Mouse (Mus musculus): Measurements from ENCODE around the gene Ift140. TPM values are rescaled to one million over a fixed set of nuclear protein-coding genes. Genes with fewer than 3 reads are reported as not detected.
"Not testable (repeated sequence)": the region's sequence is repeated elsewhere in the genome, so short reads cannot be mapped to it uniquely, and the experiment has no call there.

Gene Ift140
- total RNA-seq, 4 experiments from 2014 or later, result 3.5 to 6.3 (median 4.5) TPM

- peak; percentile 95 for DNase-seq (ENCODE audit: low spot score)
Observed at GRCm38 (mm10) chr17:25115664-25116432, 100.0 kb downstream of the Ift140 start, which contains the start of gene Telo2. Telo2 (minus strand) TSS chr17:25115967.

- no peak for DNase-seq (ENCODE audit: low spot score)
Observed at GRCm38 (mm10) chr17:25117263-25117662, 101.4 kb downstream of the Ift140 start.

- no peak for DNase-seq (ENCODE audit: low spot score)
Observed at GRCm38 (mm10) chr17:25120406-25120805, 104.5 kb downstream of the Ift140 start, which contains the start of gene Ptx4. Ptx4 (plus strand) TSS chr17:25120760.

DNA sequence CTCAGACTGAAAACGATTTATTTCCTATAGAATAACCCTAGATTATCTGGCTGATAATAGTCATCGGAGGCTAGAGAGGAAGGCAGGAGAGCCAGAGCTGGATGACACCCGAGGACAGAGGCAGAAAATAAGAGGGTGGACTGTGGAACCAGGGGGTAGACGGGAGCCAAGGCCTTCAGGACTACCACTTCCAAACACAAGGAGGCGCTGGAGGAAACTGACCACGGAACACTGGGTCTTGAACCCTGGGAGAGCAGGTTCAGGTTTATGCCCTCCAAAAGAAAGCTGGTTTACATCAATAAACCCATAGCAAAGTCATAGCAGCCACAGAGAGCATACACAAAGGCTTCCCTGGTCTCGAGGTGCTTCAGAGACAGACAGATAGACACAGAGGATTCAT is 108.1 kb downstream of the Ift140 start:
- DNase-seq (ENCODE audit: low spot score), result no peak

GRCm38 (mm10) chr17:25125442-25126060 is 109.7 kb downstream of the Ift140 start:
- DNase-seq (ENCODE audit: low spot score), result not testable (repeated sequence)

DNA sequence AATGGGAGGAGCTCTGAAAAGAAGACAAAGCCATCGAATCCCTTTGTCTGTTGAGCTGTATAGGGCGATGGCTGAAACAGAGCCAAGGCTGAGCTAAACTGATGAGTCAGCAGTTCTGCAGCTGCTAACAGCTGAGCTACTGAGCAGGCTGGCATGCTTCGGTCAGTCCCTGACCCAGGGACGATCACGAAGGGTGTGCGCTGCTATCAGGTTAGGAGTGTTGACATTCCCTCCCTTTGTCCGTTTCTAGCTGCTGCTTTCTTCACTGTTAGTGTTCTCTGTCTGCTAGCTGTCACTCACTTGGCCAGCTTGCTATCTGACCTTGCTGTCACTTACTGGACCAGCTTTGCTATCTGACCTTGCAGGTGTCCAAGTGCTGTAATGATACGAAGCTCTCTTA is 111.2 kb downstream of the Ift140 start:
- no peak for DNase-seq (ENCODE audit: low spot score)

- DNase-seq (ENCODE audit: low spot score), result no peak
Observed at GRCm38 (mm10) chr17:25127681-25128080, 111.8 kb downstream of the Ift140 start.

GRCm38 (mm10) chr17:25130060-25130459 is 114.2 kb downstream of the Ift140 start:
- no peak for DNase-seq (ENCODE audit: low spot score)

DNA sequence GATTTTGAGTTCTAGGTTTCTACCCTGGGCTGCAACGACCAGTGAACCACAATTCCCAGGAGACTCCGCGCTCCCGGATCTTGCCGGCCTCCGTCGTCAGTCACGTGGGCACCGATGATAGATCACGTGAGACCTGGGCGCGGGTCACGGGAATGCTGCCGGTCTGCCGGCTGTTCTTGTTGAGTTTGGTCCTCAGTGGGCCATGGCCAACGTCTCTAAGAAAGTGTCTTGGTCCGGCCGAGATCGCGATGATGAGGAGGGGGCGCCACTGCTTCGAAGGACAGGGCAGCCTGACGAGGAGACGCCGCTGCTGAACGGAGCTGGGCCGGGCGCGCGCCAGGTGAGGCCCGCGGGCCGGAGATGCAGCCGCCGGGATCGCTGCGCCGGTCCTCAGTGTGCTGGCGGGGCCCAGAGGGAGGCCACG is 117.4 kb downstream of the Ift140 start, which contains the start of gene Clcn7:
Clcn7 (plus strand) TSS at position 117 of the 424 bp plus-strand sequence.
- peak; percentile 96 for DNase-seq (ENCODE audit: low spot score)

DNA sequence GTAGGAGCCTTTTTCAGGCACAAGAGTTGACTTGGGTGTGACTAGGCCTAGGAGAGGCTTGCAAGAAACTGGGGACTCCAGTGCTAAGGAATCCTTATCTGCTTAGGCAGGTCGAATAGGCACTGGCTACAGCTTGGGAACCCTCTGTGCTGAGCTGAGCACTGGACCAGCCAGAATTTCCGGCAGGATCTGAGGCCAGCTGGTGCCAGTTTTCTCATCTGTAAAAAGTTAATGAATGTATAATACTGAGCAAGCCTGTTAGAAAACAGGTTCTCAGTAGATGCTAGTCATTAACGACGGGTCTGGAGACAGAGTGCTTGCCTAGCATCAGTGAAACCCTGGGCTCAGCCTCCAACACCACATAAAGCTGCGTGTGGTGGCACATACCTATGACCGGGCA is 119.7 kb downstream of the Ift140 start:
- no peak for DNase-seq (ENCODE audit: low spot score)

DNA sequence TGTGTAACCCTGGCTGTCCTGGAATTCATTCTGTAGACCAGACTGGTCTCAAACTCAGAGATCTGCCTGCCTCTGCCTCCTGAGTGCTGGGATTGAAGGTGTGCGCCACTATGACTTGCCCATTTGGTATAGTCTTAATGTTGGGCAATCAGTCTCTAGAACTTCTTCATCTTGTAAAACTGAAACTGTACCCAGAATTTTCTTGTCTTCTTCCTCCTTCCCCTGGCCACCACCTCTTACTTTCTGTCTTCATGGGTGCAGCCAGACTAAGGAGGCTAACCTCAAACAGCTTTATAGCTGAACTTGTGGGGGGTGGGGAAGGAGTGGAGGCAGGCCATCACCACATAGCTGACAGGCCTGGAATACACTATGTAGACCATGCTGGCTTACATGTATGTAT is 122.9 kb downstream of the Ift140 start:
- no peak for DNase-seq (ENCODE audit: low spot score)

- DNase-seq (ENCODE audit: low spot score), result no peak
Observed at GRCm38 (mm10) chr17:25139960-25140359, 124.1 kb downstream of the Ift140 start.

Other genes starting within 250 kb of the Ift140 start
- under 1 TPM in 1 of 4 experiments, not detected in 3; 0.19 TPM for gene Meiob, start 211.8 kb upstream of the Ift140 start, total RNA-seq (2022)
- gene Hagh, start 175.9 kb upstream of the Ift140 start, total RNA-seq (2022), result 10 to 100 TPM; 78.0 to 97.5 (median 87.2) TPM
- gene Fahd1, start 165.7 kb upstream of the Ift140 start, total RNA-seq (2022), result 10 to 100 TPM; 85.1 to 94.4 (median 88.7) TPM
- 10 to 100 TPM in 2 of 4 experiments, 1 to 10 TPM in 2; 7.8 to 14.5 (median 11.1) TPM for gene Igfals, start 150.1 kb upstream of the Ift140 start, total RNA-seq (2022)
- 10 to 100 TPM; 17.2 to 20.1 (median 19.2) TPM for gene Nubp2, start 129.7 kb upstream of the Ift140 start, total RNA-seq (2022)
- gene Spsb3, start 129.4 kb upstream of the Ift140 start, total RNA-seq (2022), result 10 to 100 TPM; 25.8 to 29.3 (median 27.7) TPM
- gene Eme2, start 121.0 kb upstream of the Ift140 start, total RNA-seq (2022), result 10 to 100 TPM; 19.4 to 23.5 (median 21.1) TPM
- gene Mrps34, start 121.0 kb upstream of the Ift140 start, total RNA-seq (2022), result 100 to 1,000 TPM in 2 of 4 experiments, 10 to 100 TPM in 2; 88.8 to 125 (median 109) TPM
- 10 to 100 TPM; 29.0 to 31.4 (median 29.5) TPM for gene Nme3, start 119.6 kb upstream of the Ift140 start, total RNA-seq (2022)
- 10 to 100 TPM; 55.0 to 69.0 (median 62.5) TPM for gene Mapk8ip3, start 79.1 kb upstream of the Ift140 start, total RNA-seq (2022)
- 10 to 100 TPM in 2 of 4 experiments, 1 to 10 TPM in 2; 6.4 to 12.8 (median 9.6) TPM for gene Jpt2, start 55.4 kb upstream of the Ift140 start, total RNA-seq (2022)
- 10 to 100 TPM in 1 of 4 experiments, 1 to 10 TPM in 3; 9.4 to 11.3 (median 9.6) TPM for gene Cramp1l, start 297 bp upstream of the Ift140 start, total RNA-seq (2022)
- 10 to 100 TPM; 29.7 to 45.6 (median 39.3) TPM for gene Tmem204, start 67.5 kb downstream of the Ift140 start, total RNA-seq (2022)
- gene Telo2, start 99.9 kb downstream of the Ift140 start, total RNA-seq (2022), result 10 to 100 TPM; 10.8 to 15.7 (median 13.5) TPM
- 1 to 10 TPM; 3.4 to 7.7 (median 4.5) TPM for gene Ptx4, start 104.7 kb downstream of the Ift140 start, total RNA-seq (2022)
- gene Clcn7, start 117.3 kb downstream of the Ift140 start, total RNA-seq (2022), result 10 to 100 TPM; 25.7 to 28.2 (median 27.1) TPM
- not detected for gene Ccdc154, start 146.4 kb downstream of the Ift140 start, total RNA-seq (2022)
- not detected for gene Gm38655, start 159.4 kb downstream of the Ift140 start, total RNA-seq (2022)
- gene BC003965, start 168.5 kb downstream of the Ift140 start, total RNA-seq (2022), result 10 to 100 TPM; 21.6 to 25.9 (median 22.5) TPM
- 10 to 100 TPM in 1 of 4 experiments, 1 to 10 TPM in 3; 7.0 to 11.2 (median 7.9) TPM for gene Unkl, start 172.3 kb downstream of the Ift140 start, total RNA-seq (2022)
- gene Gnptg, start 224.0 kb downstream of the Ift140 start, total RNA-seq (2022), result 10 to 100 TPM; 11.6 to 17.1 (median 14.5) TPM
- gene Tsr3, start 224.1 kb downstream of the Ift140 start, total RNA-seq (2022), result 10 to 100 TPM in 1 of 4 experiments, 1 to 10 TPM in 3; 6.2 to 10.5 (median 8.2) TPM
- gene Baiap3, start 240.3 kb downstream of the Ift140 start, total RNA-seq (2022), result 1 to 10 TPM in 1 of 4 experiments, under 1 TPM in 3; 0.52 to 1.5 (median 0.73) TPM